Mouse (Mus musculus): ENCODE measurements around the gene Slc15a1. TPM values are rescaled to one million over a fixed set of nuclear protein-coding genes. Genes with fewer than 3 reads are reported as not detected.
A peak's percentile ranks its signal among the peaks of the same experiment; 100 is the strongest.

Slc15a1 gene
- polyA plus RNA-seq, 1 experiment from 2014 or later = not detected

DNA sequence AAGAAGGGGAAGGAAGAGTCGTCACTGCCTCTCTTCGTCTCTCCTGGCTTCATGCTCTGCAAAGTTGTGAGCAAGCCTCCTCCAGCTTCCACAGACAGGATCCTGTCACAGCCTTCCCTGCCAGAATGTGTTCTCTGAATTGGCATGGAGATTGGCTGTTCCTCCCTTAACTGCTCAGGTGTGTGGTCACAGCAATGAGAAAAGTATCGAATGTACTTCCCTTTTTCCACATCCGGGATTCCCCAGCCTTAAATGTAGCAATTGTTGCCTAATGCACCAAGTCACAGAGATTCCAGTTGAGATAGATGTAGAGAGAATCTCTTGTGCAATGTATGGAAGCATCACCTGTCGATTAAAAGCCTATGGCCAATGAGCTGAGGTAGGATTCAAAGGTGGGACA lies 11.8 kb upstream of the Slc15a1 start:
- H3K4me2 ChIP-seq = no peak overlapping the region
- no peaks in the 10 kb centered on the region for H3K9me3 ChIP-seq
- no peak overlapping the region for H3K4me3 ChIP-seq
- H3K36me3 ChIP-seq = no peaks in the 10 kb centered on the region
- H3K4me1 ChIP-seq (replicated peaks) = no peaks in the 10 kb centered on the region
- no peak overlapping the region for H3K27ac ChIP-seq
- no peaks in the 10 kb centered on the region for H3K27me3 ChIP-seq
- no peak overlapping the region for H3K9ac ChIP-seq
- 90% methylated on average over 5 of the region's 5 CpGs for WGBS
- ATAC-seq (ENCODE audit: low FRiP score) = no peak

DNA sequence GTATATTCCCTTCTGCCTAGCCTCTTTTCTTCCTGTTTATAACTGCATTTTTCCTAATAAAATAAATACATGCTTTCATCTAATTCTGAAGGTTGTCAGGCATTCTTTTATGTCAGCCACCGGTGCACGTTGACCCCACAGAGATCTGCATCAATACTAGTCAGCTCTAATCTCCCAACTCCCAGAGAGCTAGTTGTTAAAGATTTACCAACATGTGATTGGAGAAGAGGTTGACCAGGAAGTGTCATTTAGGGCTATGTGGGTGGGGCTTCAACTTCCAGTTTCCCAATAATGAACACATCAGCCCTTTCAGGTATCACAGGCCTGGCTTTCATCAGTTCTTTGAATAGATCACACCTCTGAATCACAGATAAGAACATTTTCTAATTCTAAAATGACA lies 3.9 kb upstream of the Slc15a1 start:
- no peak for ATAC-seq (ENCODE audit: low FRiP score)
- peaks cover 34% of the 10 kb centered on the region for H3K27me3 ChIP-seq
- H3K9ac ChIP-seq = no peak overlapping the region
- H3K36me3 ChIP-seq = no peaks in the 10 kb centered on the region
- H3K27ac ChIP-seq = no peak overlapping the region
- H3K4me2 ChIP-seq = no peak overlapping the region
- H3K4me3 ChIP-seq = no peak overlapping the region
- H3K9me3 ChIP-seq = no peaks in the 10 kb centered on the region
- peaks cover 6% of the 10 kb centered on the region for H3K4me1 ChIP-seq (replicated peaks)
- 82% methylated on average over 2 of the region's 2 CpGs for WGBS

DNA sequence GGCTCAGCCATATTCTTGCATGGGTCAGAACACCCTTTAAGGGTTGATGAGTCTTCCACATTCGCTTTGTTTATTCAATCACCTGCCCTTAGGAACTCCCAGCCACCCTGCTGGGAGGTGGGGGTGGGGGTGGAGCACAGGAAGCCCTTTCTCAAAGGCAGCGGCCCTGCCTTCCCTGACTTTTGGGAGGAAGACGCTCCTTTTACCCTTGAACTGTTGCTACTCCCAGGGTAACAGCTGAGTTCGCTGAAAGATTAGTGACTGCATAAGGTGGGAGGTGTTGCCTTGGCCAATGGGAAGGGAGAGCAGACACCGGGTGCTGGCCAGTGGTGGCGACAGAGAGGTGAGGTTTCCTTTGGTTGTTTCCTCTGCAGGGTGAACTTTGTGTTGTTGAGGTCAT lies 1.3 kb upstream of the Slc15a1 start:
- Histone ChIP-seq H3K36me3 (no peaks in the 10 kb centered on the region), H3K9ac (no peak overlapping the region), H3K4me3 (no peak overlapping the region), H3K9me3 (no peaks in the 10 kb centered on the region), H3K27ac (no peak overlapping the region), H3K4me2 (no peak overlapping the region), H3K4me1 (replicated peaks) (peaks cover 6% of the 10 kb centered on the region), H3K27me3 (peaks cover 39% of the 10 kb centered on the region)
- ATAC-seq (ENCODE audit: low FRiP score) = no peak
- WGBS = 20% methylated on average over 6 of the region's 6 CpGs

DNA sequence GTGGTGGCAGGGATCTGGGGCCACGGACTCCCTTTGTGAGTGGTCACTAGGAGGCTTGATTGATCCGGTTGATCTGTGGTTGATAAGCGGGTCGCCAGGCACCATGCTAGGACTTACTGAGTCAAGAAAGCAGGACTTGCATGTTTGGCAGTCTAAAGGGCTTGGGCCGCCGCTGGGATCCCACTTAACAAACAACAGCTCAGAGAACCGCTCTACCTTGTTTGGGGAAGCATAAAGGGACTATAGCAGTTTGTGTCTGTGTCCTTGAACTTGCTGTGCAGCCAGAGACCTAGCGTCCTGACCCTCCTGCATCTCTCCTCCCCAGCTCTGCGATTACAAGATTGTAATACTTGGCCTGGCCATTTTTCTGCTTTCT lies 421 bp upstream of the Slc15a1 start:
- Histone ChIP-seq H3K27ac (no peak overlapping the region), H3K4me2 (peak overlapping the region; percentile 36), H3K4me1 (replicated peaks) (peaks cover 6% of the 10 kb centered on the region), H3K36me3 (no peaks in the 10 kb centered on the region), H3K4me3 (no peak overlapping the region), H3K9ac (no peak overlapping the region), H3K9me3 (no peaks in the 10 kb centered on the region), H3K27me3 (peaks cover 39% of the 10 kb centered on the region)
- ATAC-seq (ENCODE audit: low FRiP score) = no peak
- 25% methylated on average over 9 of the region's 9 CpGs for WGBS

DNA sequence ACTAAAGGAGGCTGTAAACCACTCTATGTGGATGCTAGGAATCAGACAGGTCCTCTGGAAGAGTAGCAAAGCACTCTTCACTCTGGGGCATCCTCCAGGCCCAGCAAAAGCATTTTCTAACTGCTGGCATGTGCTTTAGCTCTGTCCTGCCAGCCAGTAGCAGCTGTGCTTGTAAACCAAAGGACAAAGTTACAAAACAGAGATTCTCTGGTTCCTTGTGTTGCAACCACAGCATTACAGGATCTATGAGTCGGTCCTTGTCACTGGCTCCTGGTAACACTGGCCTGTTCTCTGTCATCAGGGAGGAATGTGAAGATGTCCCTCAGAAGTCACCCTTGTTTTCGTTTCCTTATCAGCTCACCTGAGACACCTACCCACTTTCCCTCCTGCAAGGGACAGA lies 4.5 kb downstream of the Slc15a1 start:
- H3K4me1 ChIP-seq (replicated peaks) = peaks cover 6% of the 10 kb centered on the region

DNA sequence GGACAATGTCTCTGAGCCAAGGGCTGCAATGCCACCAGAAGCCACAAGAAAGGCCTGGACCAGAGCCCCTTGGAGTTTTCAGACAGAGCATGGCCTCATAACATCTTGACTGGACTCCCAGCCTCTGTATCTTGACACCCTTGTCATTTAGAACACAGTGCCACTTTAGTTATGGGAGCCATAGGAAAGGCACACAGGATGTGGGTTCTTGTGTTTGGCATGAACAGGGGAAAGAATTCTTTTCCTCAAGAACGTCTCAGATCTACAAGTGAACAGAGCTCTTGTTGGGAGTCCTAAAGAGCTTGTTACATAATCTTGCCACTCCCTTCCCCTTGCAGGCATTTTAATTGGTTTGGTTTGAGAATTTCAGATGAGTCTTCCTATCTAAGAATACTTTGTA lies 5.3 kb downstream of the Slc15a1 start:
- Histone ChIP-seq H3K4me3 (no peak overlapping the region), H3K36me3 (no peaks in the 10 kb centered on the region), H3K9me3 (no peaks in the 10 kb centered on the region), H3K4me2 (no peak overlapping the region), H3K27ac (no peak overlapping the region), H3K27me3 (peaks cover 13% of the 10 kb centered on the region), H3K4me1 (replicated peaks) (0 out of 2 replicates have a peak, but pooled peaks cover under 1% of the 10 kb centered on the region), H3K9ac (no peak overlapping the region)
- WGBS = 62% methylated on average over 1 of the region's 1 CpGs
- no peak for ATAC-seq (ENCODE audit: low FRiP score)

More for the DNA sequence above, 4.5 kb downstream of the Slc15a1 start:
- no peak overlapping the region for H3K4me2 ChIP-seq
- no peak overlapping the region for H3K4me3 ChIP-seq
- ATAC-seq (ENCODE audit: low FRiP score) = no peak
- 85% methylated on average over 2 of the region's 2 CpGs for whole genome bisulfite sequencing
- peaks cover 21% of the 10 kb centered on the region for H3K27me3 ChIP-seq
- no peaks in the 10 kb centered on the region for H3K9me3 ChIP-seq
- H3K27ac ChIP-seq = no peak overlapping the region
- no peak overlapping the region for H3K9ac ChIP-seq
- H3K36me3 ChIP-seq = no peaks in the 10 kb centered on the region

DNA sequence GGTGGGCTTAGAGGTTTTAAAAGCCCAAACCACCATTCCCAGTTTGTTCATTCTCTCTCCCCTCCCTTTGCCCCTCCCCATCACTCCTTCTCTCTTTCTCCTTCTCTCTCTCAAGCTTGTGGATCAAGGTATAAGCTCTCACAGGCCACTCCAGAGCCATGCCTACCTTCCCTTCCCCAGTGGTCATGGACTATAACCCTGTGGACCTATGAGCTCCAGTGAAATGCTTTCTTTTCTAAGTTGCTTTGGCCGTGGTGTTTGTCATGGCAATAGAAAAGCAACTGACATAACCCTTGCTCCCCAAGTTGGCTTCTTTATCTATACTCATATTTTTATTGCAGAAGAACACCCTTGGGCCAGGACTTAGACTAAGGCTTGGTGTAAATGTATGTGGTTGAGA lies 7.3 kb downstream of the Slc15a1 start:
- Histone ChIP-seq H3K9ac (no peak overlapping the region), H3K27me3 (no peaks in the 10 kb centered on the region; the same call in 1 of the 2 replicates), H3K27ac (no peak overlapping the region), H3K4me2 (no peak overlapping the region), H3K4me3 (no peak overlapping the region), H3K4me1 (replicated peaks) (0 out of 2 replicates have a peak, but pooled peaks cover 5% of the 10 kb centered on the region), H3K36me3 (no peaks in the 10 kb centered on the region), H3K9me3 (no peaks in the 10 kb centered on the region)
- WGBS = 92% methylated on average over 1 of the region's 1 CpGs
- ATAC-seq (ENCODE audit: low FRiP score) = no peak

DNA sequence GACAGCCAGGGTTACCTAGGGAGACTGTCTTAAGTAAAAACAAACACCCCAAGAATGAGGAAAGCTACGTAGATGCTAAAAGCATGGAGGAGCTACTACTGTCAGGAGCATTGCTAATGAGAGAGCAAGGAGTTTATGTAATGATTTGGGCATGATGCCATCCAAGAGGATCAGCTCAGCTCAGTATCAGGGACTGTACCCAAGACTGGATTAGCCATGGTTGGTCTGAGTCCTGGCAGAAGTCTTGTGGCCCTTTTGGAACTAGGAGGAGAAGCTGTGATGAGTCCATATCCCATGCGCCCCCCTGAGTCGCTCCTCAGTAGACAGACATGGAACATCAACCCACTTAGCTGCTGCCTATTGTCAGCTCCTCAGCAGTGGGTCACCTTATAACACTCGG lies 9.3 kb downstream of the Slc15a1 start:
- Histone ChIP-seq H3K4me3 (no peak overlapping the region), H3K4me1 (replicated peaks) (0 out of 2 replicates have a peak, but pooled peaks cover 14% of the 10 kb centered on the region)
- WGBS = 81% methylated on average over 4 of the region's 4 CpGs

DNA sequence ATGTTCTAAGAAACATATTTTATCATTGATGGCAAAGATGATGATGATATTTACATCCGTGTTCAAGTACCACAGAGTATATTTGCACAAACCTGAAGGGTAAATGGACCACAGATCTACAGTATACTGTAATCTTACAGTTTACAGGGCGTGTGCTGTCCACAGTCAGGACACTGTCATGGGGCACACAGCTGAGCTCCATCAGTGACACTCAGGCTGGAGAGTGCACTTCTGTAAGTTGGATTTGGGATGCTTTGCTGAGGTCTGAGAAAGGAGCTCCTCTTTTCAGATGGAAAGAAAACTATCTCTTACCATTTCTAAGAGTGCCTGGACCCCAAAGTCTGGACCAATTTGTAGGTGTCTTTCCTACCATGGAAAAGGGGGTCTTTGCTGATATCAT lies 9.9 kb downstream of the Slc15a1 start:
- H3K36me3 ChIP-seq = no peaks in the 10 kb centered on the region
- 90% methylated on average over 2 of the region's 2 CpGs for WGBS
- H3K4me3 ChIP-seq = no peak overlapping the region
- no peak overlapping the region for H3K4me2 ChIP-seq
- H3K4me1 ChIP-seq (replicated peaks) = 0 out of 2 replicates have a peak, but pooled peaks cover 14% of the 10 kb centered on the region
- H3K27ac ChIP-seq = no peak overlapping the region
- H3K9ac ChIP-seq = no peak overlapping the region
- no peak for ATAC-seq (ENCODE audit: low FRiP score)
- H3K27me3 ChIP-seq = no peaks in the 10 kb centered on the region
- H3K9me3 ChIP-seq = no peaks in the 10 kb centered on the region

More for the DNA sequence above, 9.3 kb downstream of the Slc15a1 start:
- Histone ChIP-seq H3K9me3 (no peaks in the 10 kb centered on the region), H3K36me3 (no peaks in the 10 kb centered on the region), H3K4me2 (no peak overlapping the region), H3K9ac (no peak overlapping the region), H3K27ac (no peak overlapping the region), H3K27me3 (no peaks in the 10 kb centered on the region)
- no peak for ATAC-seq (ENCODE audit: low FRiP score)

DNA sequence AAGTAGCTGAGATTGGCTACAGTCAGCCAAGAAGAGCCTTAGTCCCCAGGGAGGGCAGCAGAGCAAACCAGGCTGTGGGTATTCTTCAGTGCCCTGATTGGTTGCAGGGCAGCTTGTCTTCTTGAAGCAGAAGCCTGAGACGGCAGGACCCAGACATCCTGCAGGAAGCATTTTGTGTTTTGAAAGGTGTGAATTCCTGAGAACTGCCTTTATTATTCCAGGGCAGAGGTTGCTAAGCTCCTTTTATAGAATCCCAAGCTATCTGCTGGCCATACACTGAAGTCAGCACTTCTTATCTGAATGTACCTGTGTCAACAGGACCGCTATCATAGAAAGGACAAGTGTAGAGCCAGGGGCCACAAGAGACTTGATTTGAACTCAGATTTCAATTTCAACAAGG lies 10.8 kb downstream of the Slc15a1 start:
- 0 out of 2 replicates have a peak, but pooled peaks cover 14% of the 10 kb centered on the region for H3K4me1 ChIP-seq (replicated peaks)
- ATAC-seq (ENCODE audit: low FRiP score) = no peak
- no peak overlapping the region for H3K9ac ChIP-seq
- no peak overlapping the region for H3K4me2 ChIP-seq
- H3K27me3 ChIP-seq = no peaks in the 10 kb centered on the region
- no peaks in the 10 kb centered on the region for H3K9me3 ChIP-seq
- no peaks in the 10 kb centered on the region for H3K36me3 ChIP-seq
- no peak overlapping the region for H3K27ac ChIP-seq
- WGBS = 73% methylated on average over 2 of the region's 2 CpGs
- H3K4me3 ChIP-seq = no peak overlapping the region

DNA sequence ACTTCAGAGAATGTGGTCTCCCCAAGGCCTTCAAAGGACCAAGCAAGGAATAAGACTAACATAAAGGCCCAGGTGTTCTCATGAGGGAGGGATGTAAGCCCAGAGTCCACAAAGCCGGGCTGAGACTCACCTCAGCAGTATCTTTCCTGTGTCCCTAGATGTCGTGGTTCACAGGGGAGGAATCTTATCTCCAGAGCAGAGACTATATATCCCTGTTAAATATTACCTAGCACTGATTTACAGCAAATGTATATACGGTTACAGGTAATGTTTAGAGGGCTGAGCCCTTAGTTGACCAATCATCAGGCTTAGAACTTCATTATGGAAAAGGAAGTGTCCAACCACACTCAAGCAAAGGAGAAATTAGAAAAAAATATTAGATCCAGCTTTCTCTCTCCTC lies 11.3 kb downstream of the Slc15a1 start:
- Histone ChIP-seq H3K9ac (no peak overlapping the region), H3K27me3 (no peaks in the 10 kb centered on the region), H3K4me3 (no peak overlapping the region), H3K36me3 (no peaks in the 10 kb centered on the region), H3K27ac (no peak overlapping the region), H3K4me2 (no peak overlapping the region), H3K4me1 (replicated peaks) (0 out of 2 replicates have a peak, but pooled peaks cover 14% of the 10 kb centered on the region), H3K9me3 (no peaks in the 10 kb centered on the region)
- no peak for ATAC-seq (ENCODE audit: low FRiP score)
- 77% methylated on average over 3 of the region's 3 CpGs for WGBS

DNA sequence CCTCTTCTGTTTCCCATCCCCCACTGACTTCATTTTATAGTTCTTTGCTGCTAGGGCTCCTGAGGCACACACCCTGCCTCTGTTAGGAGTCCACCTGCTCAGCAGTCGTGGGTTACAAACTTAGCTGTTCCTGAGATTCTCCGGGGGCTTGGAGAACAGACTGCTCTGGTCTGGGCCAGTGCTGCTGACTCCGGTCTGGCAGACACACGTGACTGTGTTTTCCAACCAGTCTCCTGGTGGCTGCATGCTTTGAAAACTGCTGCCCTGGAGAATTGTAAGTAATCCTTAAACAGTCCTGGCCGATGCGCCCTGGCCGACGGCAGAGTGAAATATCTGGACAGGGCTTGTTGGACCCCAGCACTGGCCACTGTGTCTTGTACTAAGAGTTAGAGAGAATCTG lies 12.7 kb downstream of the Slc15a1 start:
- no peak overlapping the region for H3K27ac ChIP-seq
- H3K36me3 ChIP-seq = no peaks in the 10 kb centered on the region
- ATAC-seq (ENCODE audit: low FRiP score) = no peak
- 0 out of 2 replicates have a peak, but pooled peaks cover 14% of the 10 kb centered on the region for H3K4me1 ChIP-seq (replicated peaks)
- H3K27me3 ChIP-seq = no peaks in the 10 kb centered on the region
- no peaks in the 10 kb centered on the region for H3K9me3 ChIP-seq
- 72% methylated on average over 8 of the region's 8 CpGs for WGBS
- no peak overlapping the region; the same call in 1 of the 2 replicates for H3K9ac ChIP-seq
- no peak overlapping the region for H3K4me3 ChIP-seq
- H3K4me2 ChIP-seq = no peak overlapping the region

DNA sequence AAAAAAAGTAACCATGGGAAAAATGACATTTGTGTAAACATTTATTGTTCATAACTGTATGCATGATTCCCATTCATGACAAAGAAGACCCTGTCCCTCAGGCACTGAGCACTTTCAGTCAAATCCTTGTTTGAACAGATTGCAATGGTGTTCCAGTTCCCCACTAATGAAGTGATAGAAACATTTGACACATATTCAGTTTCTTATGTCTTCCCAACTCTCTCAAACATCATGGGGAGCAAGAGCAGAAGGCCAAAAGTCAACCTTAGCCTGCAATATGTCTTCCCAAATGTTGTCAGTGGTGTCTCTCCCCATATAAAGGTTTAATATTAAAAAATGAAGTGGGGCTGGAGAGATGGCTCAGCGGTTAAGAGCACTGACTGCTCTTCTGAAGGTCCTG lies 19.3 kb downstream of the Slc15a1 start:
- H3K9ac ChIP-seq = no peak overlapping the region
- H3K4me1 ChIP-seq (replicated peaks) = no peaks in the 10 kb centered on the region
- no peaks in the 10 kb centered on the region for H3K27me3 ChIP-seq
- no peak overlapping the region for H3K27ac ChIP-seq
- ATAC-seq (ENCODE audit: low FRiP score) = no peak
- H3K4me2 ChIP-seq = no peak overlapping the region
- H3K9me3 ChIP-seq = no peaks in the 10 kb centered on the region
- 100% methylated on average over 1 of the region's 1 CpGs for WGBS
- H3K4me3 ChIP-seq = no peak overlapping the region
- no peaks in the 10 kb centered on the region for H3K36me3 ChIP-seq
